Mouse (Mus musculus) T-cell, adult 2 months (primary cell): ENCODE data around the gene Dok3.

Experiments used
- DNase-seq: peaks from one replicate; pipeline ENCODE4 v3.0.0; 2022; ENCODE audit warnings: low spot score

Gene Dok3

DNA sequence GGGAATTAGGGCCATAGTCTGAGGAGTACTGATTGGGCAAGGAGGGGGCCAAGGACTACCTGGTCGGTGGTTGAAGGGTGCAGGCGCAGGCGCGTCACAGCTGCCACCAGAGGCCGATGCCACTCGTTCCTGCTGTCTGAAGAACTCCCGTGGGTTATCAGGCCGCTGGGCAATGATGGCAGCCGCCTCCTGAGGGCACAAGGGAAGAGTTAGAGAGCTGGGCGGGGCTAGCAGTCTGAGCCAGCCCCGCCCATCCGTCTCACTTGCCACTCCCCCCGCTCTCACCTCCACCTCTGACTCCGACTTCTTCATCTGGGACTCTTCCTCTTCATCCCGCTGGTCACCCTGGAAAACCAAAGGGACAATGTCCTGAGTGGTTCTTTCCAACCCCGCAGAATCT is 51.6 kb downstream of the Dok3 start:
- no peak for DNase-seq

- no peak for DNase-seq
Observed at GRCm38 (mm10) chr13:55476256-55476655, 52.8 kb downstream of the Dok3 start.

GRCm38 (mm10) chr13:55475750-55476149 is 53.3 kb downstream of the Dok3 start:
- no peak for DNase-seq

DNA sequence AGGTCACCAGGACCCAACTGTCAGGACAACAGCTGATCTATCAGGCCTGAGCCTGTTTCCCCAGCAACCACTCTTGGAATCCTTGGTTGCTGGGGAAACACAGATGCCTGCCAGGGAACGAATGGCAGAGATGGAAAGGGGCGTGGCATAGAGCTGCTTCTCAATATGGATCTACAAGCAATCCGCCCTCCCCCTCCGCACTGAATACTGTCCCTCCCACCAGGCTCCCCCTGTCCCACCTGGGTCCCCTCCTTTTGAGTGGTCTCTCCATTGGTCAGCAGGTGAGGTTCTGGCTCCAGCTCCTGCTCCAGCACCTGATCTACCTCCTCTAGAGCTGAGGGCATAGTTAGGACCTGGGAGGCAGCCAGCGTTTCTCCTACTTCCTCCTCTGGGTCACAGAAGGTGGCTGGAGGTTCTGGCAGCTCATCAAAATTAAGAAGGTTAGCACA is 54.5 kb downstream of the Dok3 start:
- no peak for DNase-seq

DNA sequence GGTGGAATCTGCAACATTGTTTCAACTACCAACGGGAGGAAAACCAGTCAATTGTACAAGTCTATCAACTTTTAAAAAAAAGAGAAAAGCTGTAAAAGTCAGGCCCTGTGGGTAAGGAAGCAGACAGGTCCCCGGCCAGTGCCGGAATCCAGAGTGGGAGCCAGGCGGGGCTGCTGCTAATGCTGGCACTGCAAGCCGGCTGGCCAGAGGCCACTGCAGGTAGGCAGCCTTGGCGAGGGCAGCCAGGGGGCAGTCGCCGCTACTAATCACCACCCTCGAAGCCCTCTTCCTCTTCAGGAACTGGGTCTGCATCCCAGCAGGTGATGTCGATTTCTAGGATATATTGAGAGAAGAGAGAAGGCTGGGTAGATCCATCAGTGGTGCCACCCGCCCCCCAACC is 55.1 kb downstream of the Dok3 start:
- no peak for DNase-seq
